Mouse (Mus musculus) naive thymus-derived CD4-positive, alpha-beta T cell, adult 2 months (primary cell): ENCODE results near the gene Pik3r3.
A peak's percentile ranks its signal among the peaks of the same experiment; 100 is the strongest.
"Not testable (repeated sequence)": the region's sequence is repeated elsewhere in the genome, so short reads cannot be mapped to it uniquely, and the experiment has no call there.

Experiments used
- DNase-seq: peaks from one replicate; pipeline ENCODE4 v3.0.0-alpha.2; 2011; ENCODE audit warnings: low read depth

Gene Pik3r3

GRCm38 (mm10) chr4:116221140-116221851 is at the start of gene Pik3r3:
TSS of gene Pik3r3 (plus strand) at chr4:116221618.
- peak; percentile 99 for DNase-seq

DNA sequence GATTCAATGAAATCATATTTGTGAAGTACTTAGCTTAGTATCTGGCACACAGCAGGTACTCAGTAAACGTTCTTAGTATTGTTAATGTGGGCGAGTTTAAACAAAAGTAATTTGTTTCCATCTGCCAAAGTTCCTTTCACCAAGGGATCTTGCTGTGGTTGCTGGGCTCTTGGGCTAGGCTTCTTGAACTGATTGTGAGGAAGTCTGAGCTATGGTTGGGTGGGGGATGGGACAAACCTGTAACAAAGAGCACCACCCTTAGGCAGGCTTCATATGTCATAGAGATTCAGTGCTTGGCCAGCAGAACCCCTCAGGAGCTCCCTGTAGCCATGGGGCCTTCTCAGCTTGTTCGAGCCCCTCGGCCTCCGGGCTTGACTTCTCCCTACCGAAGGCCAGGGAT is 48.3 kb upstream of the Pik3r3 start, which contains the start of the genes 1700042G07Rik and Gm49337:
Gene 1700042G07Rik, plus strand, starts transcription at position 301 of the 400 bp plus-strand sequence.
Gene Gm49337, plus strand, starts transcription at position 313 of the 400 bp plus-strand sequence.
- no peak for DNase-seq

GRCm38 (mm10) chr4:116173752-116174151 is 47.7 kb upstream of the Pik3r3 start:
- DNase-seq, result no peak

DNA sequence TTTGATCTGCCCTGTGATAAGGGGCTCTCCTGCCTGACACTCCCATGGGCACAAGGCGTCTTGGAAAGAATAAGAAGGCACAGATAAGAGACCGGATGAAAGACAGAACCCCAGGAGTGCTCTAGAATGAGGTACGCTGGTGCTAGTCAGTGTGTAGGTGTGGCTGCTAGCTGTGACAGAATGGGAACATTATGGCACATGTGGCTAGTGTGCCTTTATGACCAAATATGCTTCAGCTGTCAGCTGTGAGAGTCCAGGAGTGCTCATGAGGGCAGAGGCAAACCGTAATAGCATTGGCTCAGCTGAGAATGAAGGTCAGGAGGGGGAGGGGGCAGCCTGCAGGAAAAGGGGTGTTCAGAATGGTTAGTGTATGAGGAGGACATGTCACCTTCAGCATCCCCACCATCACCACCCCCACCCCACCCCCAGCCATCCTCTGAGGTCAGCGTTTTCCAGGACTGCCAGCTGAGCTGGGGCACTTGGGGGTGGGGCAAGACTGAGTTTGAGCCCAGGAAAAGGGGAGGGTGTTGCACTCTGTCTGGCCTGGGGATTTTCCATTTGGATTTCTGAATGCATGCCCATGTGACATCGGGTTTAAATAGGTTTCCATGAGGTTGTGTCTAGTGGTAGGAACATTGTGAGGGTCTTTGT is 46.8 kb upstream of the Pik3r3 start:
- no peak for DNase-seq

- DNase-seq, result no peak
Observed at GRCm38 (mm10) chr4:116175136-116175535, 46.3 kb upstream of the Pik3r3 start.

DNA sequence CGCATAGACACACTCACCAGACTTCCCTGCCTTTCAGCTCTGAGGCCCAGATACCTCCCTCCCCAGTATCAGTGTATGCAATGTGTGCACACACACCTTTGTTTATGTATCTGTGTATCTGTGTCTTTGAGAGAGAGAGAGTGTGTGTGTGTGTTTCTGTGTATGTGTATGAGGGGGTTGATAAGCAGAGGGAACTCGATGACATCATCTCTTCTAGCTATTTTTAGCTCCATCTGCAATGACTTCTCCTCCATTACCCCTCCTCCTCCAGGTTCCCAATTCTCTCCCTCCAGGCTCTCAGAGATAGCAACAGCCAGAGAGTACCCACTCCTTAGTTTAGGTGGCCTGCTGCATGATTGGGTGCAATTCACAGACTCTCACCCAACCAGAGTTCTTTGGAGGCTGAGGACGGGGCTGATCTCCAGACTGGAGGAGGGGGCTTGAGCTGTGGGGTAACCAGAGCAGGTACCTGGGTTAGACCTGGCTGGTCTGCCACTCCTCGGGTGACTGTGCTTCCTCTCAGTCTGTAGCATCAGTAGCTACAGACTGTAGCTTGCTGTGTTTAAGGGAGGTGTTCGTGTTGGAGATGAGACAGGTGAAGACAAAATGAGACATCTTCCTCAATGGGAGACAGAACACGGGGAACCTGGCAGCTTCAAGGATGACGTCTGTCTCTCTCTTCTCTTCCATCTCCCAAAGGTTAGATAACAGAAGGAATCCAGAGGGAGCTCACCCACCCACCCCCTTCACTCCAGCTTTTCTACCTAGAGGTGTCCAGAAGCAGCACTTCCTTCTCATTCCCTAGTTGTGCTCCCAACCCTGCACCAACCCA is 45.5 kb upstream of the Pik3r3 start:
- no peak for DNase-seq

DNA sequence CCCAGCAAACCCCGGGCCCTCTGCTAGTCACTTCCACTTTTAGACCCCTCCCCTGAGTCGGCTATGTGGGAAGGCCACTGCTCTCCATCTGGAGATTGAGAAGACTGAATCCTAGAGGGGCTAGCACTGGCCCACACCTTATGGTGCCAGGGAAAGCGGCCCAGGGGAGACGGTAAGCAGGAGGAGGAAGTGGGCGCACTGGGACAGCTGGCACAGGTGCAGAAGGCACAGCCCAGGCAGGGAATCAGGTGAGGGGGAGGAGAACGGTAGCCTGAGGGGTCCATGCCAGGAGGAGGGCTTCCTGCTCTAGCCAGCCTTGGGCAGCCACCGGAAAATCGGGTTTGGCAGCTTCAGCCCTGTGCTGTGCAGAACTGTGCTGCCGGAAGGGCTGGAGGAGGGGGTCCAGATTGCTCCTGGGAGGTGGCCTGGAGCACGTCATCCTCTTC is 44.9 kb upstream of the Pik3r3 start:
- no peak for DNase-seq

- DNase-seq, result no peak
Observed at GRCm38 (mm10) chr4:116177140-116177539, 44.3 kb upstream of the Pik3r3 start.

DNA sequence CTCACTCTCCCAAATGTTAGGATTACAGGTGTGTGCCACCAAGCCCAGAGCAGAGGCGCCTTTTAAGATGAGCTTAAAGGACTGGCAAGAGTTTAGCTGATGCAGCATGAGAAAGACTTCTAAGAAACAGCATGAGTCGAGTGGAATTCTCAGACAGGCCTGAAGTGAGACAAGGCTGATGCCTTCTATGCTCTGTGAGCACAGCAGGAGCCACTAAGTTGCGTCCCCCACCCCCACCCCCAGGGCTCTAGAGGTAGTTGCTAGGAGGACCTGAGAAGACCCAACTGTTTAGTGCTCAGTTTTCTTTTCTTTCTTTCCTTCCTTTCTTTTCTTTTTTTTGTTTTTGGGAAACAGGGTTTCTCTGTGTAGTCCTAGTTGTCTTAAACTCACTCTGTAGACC is 39.3 kb upstream of the Pik3r3 start:
- no peak for DNase-seq

GRCm38 (mm10) chr4:116182745-116183144 is 38.7 kb upstream of the Pik3r3 start:
- no peak for DNase-seq

GRCm38 (mm10) chr4:116185083-116185482 is 36.3 kb upstream of the Pik3r3 start:
- DNase-seq, result no peak

DNA sequence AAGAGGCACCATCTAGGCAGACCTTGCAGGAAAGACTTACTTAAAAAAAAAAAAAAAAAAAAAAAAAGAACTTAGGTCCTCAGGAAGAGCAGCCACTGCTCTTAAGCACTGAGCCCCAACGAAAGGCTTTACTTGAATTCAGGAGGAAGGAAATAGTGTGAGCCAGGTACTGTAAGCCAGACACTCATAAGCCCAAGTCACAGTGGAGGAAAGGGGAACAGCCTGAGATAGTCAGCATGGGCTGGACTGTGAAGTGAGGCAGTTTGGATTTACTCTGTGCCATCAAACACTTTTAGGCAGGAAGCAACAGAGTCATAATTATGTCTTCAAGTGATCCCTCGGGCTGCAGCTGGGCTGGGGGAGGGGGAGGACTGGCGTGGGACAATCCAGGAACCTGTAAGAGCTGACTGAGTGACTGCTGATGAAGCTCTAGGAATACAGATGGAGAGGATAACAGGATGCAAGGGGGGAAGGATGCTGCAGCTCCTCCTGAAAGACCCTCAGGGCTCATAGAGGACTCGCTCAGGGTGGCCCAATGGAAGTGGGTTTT is 29.1 kb upstream of the Pik3r3 start:
- DNase-seq, result no peak

- DNase-seq, result no peak
Observed at GRCm38 (mm10) chr4:116193583-116194383, 27.6 kb upstream of the Pik3r3 start.

GRCm38 (mm10) chr4:116198422-116198821 is 23.0 kb upstream of the Pik3r3 start:
- no peak for DNase-seq

GRCm38 (mm10) chr4:116204422-116204821 is 17.0 kb upstream of the Pik3r3 start:
- no peak for DNase-seq

- DNase-seq, result no peak
Observed at GRCm38 (mm10) chr4:116206531-116206930, 14.9 kb upstream of the Pik3r3 start.

DNA sequence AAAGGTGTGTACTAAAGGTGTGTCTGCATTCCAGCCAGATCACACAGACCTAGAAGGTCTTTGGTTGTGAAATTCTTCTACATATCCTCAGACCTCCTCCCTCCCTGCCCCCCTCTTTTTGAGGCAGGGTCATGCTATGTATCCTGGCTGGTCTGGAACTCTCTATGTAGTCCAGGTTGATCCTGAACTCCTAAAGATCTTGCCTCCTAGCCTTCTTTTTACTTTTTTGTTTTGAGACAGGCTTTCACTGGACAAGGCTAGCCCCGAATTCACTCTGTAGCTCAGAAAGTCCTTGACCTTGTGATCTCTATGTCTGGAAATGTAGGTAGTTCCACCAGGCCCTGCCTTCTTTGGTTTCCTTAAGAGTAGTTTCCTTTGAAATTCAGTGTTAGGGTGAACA is 12.5 kb upstream of the Pik3r3 start:
- DNase-seq, result no peak

GRCm38 (mm10) chr4:116215895-116216605 is 5.4 kb upstream of the Pik3r3 start:
- no peak for DNase-seq

DNA sequence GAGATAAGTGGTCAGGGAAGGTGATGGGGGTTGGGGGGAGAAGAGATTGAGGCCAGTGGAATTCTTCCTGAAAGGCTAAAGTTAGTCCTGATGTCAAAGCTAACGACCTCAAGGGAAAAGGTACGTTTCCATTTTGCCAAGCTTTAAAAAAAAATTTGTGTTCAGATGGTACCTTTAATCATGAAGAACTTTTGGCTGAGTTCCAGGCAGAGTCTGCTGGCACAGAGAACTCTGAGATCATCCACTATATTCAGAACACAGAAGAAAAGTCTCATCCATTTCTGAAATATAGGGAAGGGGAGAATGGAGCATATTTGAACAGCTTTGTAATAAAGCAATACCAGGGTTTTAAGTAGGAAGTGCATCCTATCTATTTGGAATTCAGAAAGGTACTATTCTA is 4.4 kb upstream of the Pik3r3 start:
- no peak for DNase-seq

- not testable (repeated sequence) for DNase-seq
Observed at GRCm38 (mm10) chr4:116217661-116218060, 3.8 kb upstream of the Pik3r3 start.

- no peak for DNase-seq
Observed at GRCm38 (mm10) chr4:116219056-116219455, 2.4 kb upstream of the Pik3r3 start.
